Mouse (Mus musculus) limb, embryonic 15.5 days (tissue): ENCODE data around the gene Hoxc6. TPM values are rescaled to one million over a fixed set of nuclear protein-coding genes. Genes with fewer than 3 reads are reported as not detected.

Experiments used
- ATAC-seq: fragments of 200-750 bp; cut with Nextera tagmentation; 2 replicates; pipeline ENCODE4 v1.8.0; 2017; ENCODE audit warnings: low read depth, moderate TSS enrichment; ENCODE audit not compliant: insufficient number of reproducible peaks, low FRiP score, low TSS enrichment
- H3K27ac ChIP-seq: fragments of 300-500 bp; sonication (generic); 2 replicates; pipeline ENCODE4 v1.5.1; 2015; ENCODE audit warnings: moderate library complexity, mild to moderate bottlenecking, inconsistent platforms
- H3K27me3 ChIP-seq: fragments of 300-500 bp; sonication (generic); 2 replicates; pipeline ENCODE4 v1.6.1; 2015; ENCODE audit warnings: inconsistent platforms
- H3K36me3 ChIP-seq: fragments of 300-500 bp; sonication (generic); 2 replicates; pipeline ENCODE4 v1.6.1; 2015; ENCODE audit warnings: inconsistent platforms
- H3K4me1 ChIP-seq: fragments of 300-500 bp; sonication (generic); 2 replicates; pipeline ENCODE4 v1.6.1; 2015; ENCODE audit warnings: inconsistent platforms
- H3K4me2 ChIP-seq: fragments of 300-500 bp; sonication (generic); 2 replicates; pipeline ENCODE4 v1.6.1; 2015; ENCODE audit warnings: mild to moderate bottlenecking, inconsistent platforms
- H3K4me3 ChIP-seq: fragments of 300-500 bp; sonication (generic); 2 replicates; pipeline ENCODE4 v1.5.1; 2015; ENCODE audit warnings: mild to moderate bottlenecking, inconsistent platforms
- H3K9ac ChIP-seq: fragments of 300-500 bp; sonication (generic); 2 replicates; pipeline ENCODE4 v1.6.1; 2015; ENCODE audit warnings: inconsistent platforms
- H3K9me3 ChIP-seq: fragments of 300-500 bp; sonication (generic); 2 replicates; pipeline ENCODE4 v1.6.1; 2016; ENCODE audit warnings: inconsistent platforms
- WGBS: fragments of 180-500 bp; shearing (Covaris S2); methylation state at CpG from one replicate; pipeline ENCODE4 v1.1.7; 2015; 5-methylcytosine and 5-hydroxymethylcytosine counted together
- polyA plus RNA-seq: library from polyadenylated mRNA; unstranded; fragments of >200 nt; fragmentation: Nextera tagmentation; extraction: Ambion mirVana; gene quantifications from 2 replicates; pipeline ENCODE4 v1.2.1, GENCODE M21; 2015

The Hoxc6 gene
- polyA plus RNA-seq, 1 experiment from 2014 or later = 1.7 TPM

DNA sequence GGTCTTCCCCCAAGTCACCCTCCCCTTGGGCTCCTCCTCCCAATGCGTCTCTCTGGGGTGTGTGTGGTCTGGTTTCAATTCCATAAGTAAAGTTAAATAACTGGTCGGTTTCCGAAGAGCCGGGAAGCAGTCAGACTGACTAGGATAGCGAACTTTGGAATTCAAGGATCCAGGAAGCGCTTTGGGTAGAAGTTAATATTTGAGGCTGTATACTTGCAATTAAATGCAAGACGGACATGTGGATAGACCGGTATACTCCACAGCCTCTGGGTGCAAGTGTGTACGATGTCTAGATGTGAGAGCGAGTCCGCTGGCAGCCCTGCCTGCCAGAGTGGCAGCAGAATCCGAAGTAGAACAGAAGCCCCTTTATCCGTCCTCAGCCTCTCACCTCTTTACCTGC lies 35.6 kb upstream of the Hoxc6 start:
- H3K9ac ChIP-seq = no peak overlapping the region
- peaks cover 82% of the 10 kb centered on the region for H3K27me3 ChIP-seq
- H3K27ac ChIP-seq = no peak overlapping the region; the same call in 1 of the 2 replicates

DNA sequence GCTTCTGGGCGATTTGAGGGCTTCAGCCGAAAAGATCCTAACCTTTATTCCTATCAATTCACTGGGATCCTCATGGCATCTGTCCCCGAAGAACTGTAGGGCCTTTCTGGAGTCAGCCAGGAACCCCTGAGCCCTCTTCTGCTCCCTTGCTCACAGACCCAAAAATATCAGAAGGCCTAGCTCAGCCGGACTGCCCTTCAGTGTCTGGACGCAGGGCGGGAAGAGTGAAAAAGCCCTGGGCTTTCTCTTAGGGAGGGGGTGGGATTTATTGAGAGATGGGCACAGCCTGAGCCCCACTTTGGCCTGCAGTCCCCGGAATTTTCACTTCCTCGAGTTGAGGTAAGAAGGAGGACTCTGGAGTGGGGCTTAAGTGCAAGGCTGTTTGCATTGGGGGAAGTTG lies 34.8 kb upstream of the Hoxc6 start:
- Histone ChIP-seq H3K36me3 (no peaks in the 10 kb centered on the region), H3K4me2 (peak overlapping the region; percentile 34), H3K9ac (no peak overlapping the region), H3K9me3 (no peaks in the 10 kb centered on the region), H3K27ac (no peak overlapping the region), H3K4me3 (no peak overlapping the region), H3K27me3 (peaks cover 81% of the 10 kb centered on the region), H3K4me1 (peaks cover 28% of the 10 kb centered on the region)
- 14% methylated on average over 8 of the region's 8 CpGs for WGBS
- no peak for ATAC-seq

More for the DNA sequence above, 35.6 kb upstream of the Hoxc6 start:
- Histone ChIP-seq H3K4me2 (no peak overlapping the region), H3K9me3 (no peaks in the 10 kb centered on the region), H3K4me1 (peaks cover 28% of the 10 kb centered on the region), H3K36me3 (no peaks in the 10 kb centered on the region), H3K4me3 (0 out of 2 replicates have a peak overlapping the region, but pooled peaks have one; percentile 0)
- no peak for ATAC-seq
- WGBS = 4% methylated on average over 13 of the region's 13 CpGs

GRCm38 (mm10) chr15:102963671-102964640 lies 34.1 kb upstream of the Hoxc6 start:
- Histone ChIP-seq H3K4me1 (peaks cover 28% of the 10 kb centered on the region), H3K9ac (no peak overlapping the region), H3K36me3 (no peaks in the 10 kb centered on the region), H3K4me3 (peak overlapping the region; percentile 14; the same call in 1 of the 2 replicates), H3K4me2 (peak overlapping the region; percentile 34), H3K27ac (no peak overlapping the region), H3K9me3 (no peaks in the 10 kb centered on the region), H3K27me3 (peaks cover 86% of the 10 kb centered on the region)
- 4% methylated on average over 28 of the region's 28 CpGs for WGBS
- ATAC-seq = no peak

GRCm38 (mm10) chr15:102965003-102965891 lies 32.8 kb upstream of the Hoxc6 start:
- H3K4me2 ChIP-seq = peak overlapping the region; percentile 48
- ATAC-seq = no peak
- H3K36me3 ChIP-seq = no peaks in the 10 kb centered on the region
- WGBS = 10% methylated on average over 26 of the region's 26 CpGs
- H3K4me3 ChIP-seq = peak overlapping the region; percentile 37; the same call in 1 of the 2 replicates
- no peaks in the 10 kb centered on the region for H3K9me3 ChIP-seq
- peak overlapping the region; percentile 38; the same call in 1 of the 2 replicates for H3K27ac ChIP-seq
- peaks cover 88% of the 10 kb centered on the region for H3K27me3 ChIP-seq
- no peak overlapping the region for H3K9ac ChIP-seq
- H3K4me1 ChIP-seq = peaks cover 20% of the 10 kb centered on the region

DNA sequence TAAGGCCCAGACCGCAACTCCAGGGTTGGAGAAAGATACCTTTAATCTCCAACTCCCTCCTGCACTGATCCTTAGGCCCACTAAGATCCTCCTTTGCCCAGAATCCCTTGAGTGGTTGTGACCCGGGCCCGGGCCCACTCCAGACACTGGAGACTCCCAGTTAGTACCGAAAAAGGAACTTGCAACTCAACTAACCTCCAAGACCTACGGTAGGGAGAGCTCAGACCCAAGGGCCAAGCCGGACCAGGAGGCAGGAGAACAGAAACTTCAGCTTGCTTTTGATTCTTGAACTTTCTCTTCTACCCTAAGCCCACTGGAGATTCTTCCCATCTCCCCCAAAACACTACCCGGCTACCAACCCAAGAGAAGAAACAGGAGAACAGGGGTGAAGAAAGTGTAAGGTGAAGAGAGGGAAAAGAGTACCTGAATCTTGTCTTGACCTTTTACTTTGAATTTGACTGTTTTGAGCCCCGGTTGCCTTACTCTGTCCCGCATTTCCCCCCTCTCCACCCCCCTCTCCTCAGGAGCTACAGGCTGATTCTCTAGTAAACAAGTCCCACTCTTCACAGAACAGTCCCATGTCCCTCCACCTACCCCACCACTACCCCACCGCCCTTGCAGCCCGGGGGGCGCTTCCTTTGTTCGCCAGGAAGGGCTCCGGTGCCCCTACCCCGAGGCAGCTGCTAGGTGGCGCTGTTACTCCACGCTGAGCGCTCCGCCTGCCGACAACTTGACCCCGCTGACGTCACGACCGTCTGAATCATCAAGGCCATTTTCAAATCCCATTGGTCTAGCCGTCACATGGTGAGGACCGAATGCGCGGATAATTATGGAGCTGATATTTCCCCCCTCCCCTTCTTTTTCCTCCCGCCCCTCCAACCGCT lies 31.9 kb upstream of the Hoxc6 start:
- H3K9ac ChIP-seq = no peak overlapping the region
- 6% methylated on average over 29 of the region's 30 CpGs for WGBS
- peaks cover 18% of the 10 kb centered on the region for H3K4me1 ChIP-seq
- H3K36me3 ChIP-seq = no peaks in the 10 kb centered on the region
- peak overlapping the region; percentile 37 for H3K4me3 ChIP-seq
- peak; percentile 62 for ATAC-seq
- peak overlapping the region; percentile 48 for H3K4me2 ChIP-seq
- 0 out of 2 replicates have a peak overlapping the region, but pooled peaks have one; percentile 33 for H3K27ac ChIP-seq
- H3K27me3 ChIP-seq = peaks cover 90% of the 10 kb centered on the region
- H3K9me3 ChIP-seq = no peaks in the 10 kb centered on the region

DNA sequence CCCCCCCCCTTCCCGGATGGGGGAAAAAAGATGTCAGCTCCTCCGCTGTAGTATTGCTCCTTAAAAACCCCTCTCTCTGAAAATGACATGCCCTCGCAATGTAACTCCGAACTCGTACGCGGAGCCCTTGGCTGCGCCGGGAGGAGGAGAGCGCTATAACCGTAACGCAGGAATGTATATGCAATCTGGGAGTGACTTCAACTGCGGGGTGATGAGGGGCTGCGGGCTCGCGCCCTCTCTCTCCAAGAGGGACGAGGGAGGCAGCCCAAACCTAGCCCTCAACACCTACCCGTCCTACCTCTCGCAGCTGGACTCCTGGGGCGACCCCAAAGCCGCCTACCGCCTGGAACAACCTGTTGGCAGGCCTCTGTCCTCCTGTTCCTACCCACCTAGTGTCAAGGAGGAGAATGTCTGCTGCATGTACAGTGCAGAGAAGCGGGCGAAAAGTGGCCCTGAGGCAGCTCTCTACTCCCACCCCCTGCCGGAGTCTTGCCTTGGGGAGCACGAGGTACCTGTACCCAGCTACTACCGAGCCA lies 31.2 kb upstream of the Hoxc6 start, which contains the start of gene Hoxc10:
TSS of gene Hoxc10 (plus strand) at position 21 of the 536 bp plus-strand sequence.
- H3K9ac ChIP-seq = no peak within 1 kb of the TSS
- peak within 1 kb of the TSS; percentile 37 for H3K4me3 ChIP-seq
- H3K4me2 ChIP-seq = peak within 1 kb of the TSS; percentile 48
- H3K4me1 ChIP-seq = peaks cover 18% of the 10 kb centered on the region
- no peaks in the 10 kb centered on the region for H3K9me3 ChIP-seq
- peak within 1 kb of the TSS; percentile 51 for H3K27ac ChIP-seq
- no peaks in the 10 kb centered on the region for H3K36me3 ChIP-seq
- peaks cover 91% of the 10 kb centered on the region for H3K27me3 ChIP-seq
- peak; percentile 60 for ATAC-seq
- 1% methylated on average over 27 of the region's 27 CpGs for WGBS

GRCm38 (mm10) chr15:102967312-102967510 lies 30.8 kb upstream of the Hoxc6 start, which contains the start of gene Hoxc5:
Gene Hoxc5, plus strand, starts transcription at chr15:102967443.
- Histone ChIP-seq H3K4me3 (peak within 1 kb of the TSS; percentile 37), H3K9ac (no peak within 1 kb of the TSS), H3K27me3 (peaks cover 94% of the 10 kb centered on the region), H3K27ac (peak within 1 kb of the TSS; percentile 51; the same call in 1 of the 2 replicates), H3K9me3 (no peaks in the 10 kb centered on the region), H3K36me3 (no peaks in the 10 kb centered on the region), H3K4me2 (peak within 1 kb of the TSS; percentile 48), H3K4me1 (peaks cover 18% of the 10 kb centered on the region)
- 6% methylated on average over 12 of the region's 12 CpGs for WGBS
- no peak for ATAC-seq

GRCm38 (mm10) chr15:102967511-102968397 lies 30.3 kb upstream of the Hoxc6 start:
- Histone ChIP-seq H3K27ac (0 out of 2 replicates have a peak overlapping the region, but pooled peaks have one; percentile 51), H3K27me3 (peaks cover 94% of the 10 kb centered on the region), H3K36me3 (no peaks in the 10 kb centered on the region), H3K9ac (no peak overlapping the region), H3K4me2 (peak overlapping the region; percentile 48), H3K4me3 (peak overlapping the region; percentile 37), H3K4me1 (peaks cover 20% of the 10 kb centered on the region), H3K9me3 (no peaks in the 10 kb centered on the region)
- ATAC-seq = no peak
- 7% methylated on average over 34 of the region's 34 CpGs for WGBS

DNA sequence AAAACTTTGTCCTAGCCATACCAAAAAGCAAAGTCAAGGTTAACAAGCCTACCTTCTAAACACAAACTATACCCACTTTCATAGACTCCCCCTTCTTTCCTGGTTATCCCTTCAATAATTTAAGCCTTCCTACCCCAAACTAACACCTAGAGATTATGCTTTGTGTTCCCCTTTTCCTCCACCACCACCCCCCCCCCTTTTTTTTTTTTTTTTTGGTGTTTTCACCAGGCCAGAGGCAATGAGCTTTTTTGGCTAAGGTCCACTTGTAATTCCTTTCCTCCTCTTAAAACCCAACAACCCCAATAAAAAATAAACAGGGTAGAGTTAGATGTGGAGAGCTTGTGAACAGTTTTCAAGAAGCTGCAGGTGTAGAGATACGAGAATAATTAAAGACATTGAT lies 28.8 kb upstream of the Hoxc6 start:
- no peaks in the 10 kb centered on the region for H3K9me3 ChIP-seq
- ATAC-seq = no peak
- no peak overlapping the region for H3K4me2 ChIP-seq
- H3K36me3 ChIP-seq = no peaks in the 10 kb centered on the region
- WGBS = 26% methylated on average over 1 of the region's 1 CpGs
- peaks cover 19% of the 10 kb centered on the region for H3K4me1 ChIP-seq
- H3K27ac ChIP-seq = no peak overlapping the region
- H3K27me3 ChIP-seq = peaks cover 96% of the 10 kb centered on the region
- H3K4me3 ChIP-seq = no peak overlapping the region
- no peak overlapping the region for H3K9ac ChIP-seq

- ATAC-seq = no peak
- no peak overlapping the region for H3K9ac ChIP-seq
- WGBS = 4% methylated on average over 12 of the region's 12 CpGs
- no peak overlapping the region for H3K4me2 ChIP-seq
- peaks cover 20% of the 10 kb centered on the region for H3K4me1 ChIP-seq
- H3K36me3 ChIP-seq = no peaks in the 10 kb centered on the region
- peaks cover 93% of the 10 kb centered on the region for H3K27me3 ChIP-seq
- no peaks in the 10 kb centered on the region for H3K9me3 ChIP-seq
- H3K4me3 ChIP-seq = no peak overlapping the region
- H3K27ac ChIP-seq = no peak overlapping the region
Measured at GRCm38 (mm10) chr15:102970740-102971139, 27.3 kb upstream of the Hoxc6 start.
